Mouse (Mus musculus): ENCODE data around the gene Supt3. TPM values are rescaled to one million over a fixed set of nuclear protein-coding genes. Genes with fewer than 3 reads are reported as not detected.

The Supt3 gene
- polyA plus RNA-seq, 1 experiment: 7.8 TPM

DNA sequence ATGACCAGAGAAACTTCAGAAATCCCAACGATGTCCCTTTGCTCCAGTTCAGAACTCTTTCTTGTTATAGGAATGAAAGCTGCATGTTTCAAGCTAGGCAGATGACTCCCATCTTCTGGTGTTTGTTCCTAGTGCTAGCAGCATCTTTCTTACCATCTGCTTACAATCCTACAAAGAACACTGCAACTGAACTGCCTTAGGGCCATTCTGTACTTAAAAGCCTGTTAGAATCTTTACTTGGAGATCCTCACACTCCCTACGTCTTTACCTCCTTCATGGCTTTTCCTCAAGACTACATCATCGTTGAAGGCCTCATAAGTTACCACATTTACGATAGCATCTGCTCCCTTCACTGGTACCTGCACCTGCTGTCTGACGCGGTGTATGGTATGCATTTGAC lies 86.2 kb downstream of the Supt3 start:
- no peak for DNase-seq
- Histone ChIP-seq H3K4me1 (ENCODE audit: control insufficient read depth, insufficient read depth, low read length) (no peaks in the 10 kb centered on the region), H3K27ac (ENCODE audit: insufficient read depth, low read length) (no peak overlapping the region), H3K4me3 (replicated peaks; ENCODE audit: insufficient read depth, low read depth, low read length) (no peak overlapping the region), H3K27me3 (ENCODE audit: control insufficient read depth, insufficient read depth, low read length) (no peaks in the 10 kb centered on the region)
- TF ChIP-seq POLR2A (IDR thresholded peaks at IDR 0.05; ENCODE audit: borderline replicate concordance, insufficient read depth, low read length) (no peak), CTCF (IDR thresholded peaks at IDR 0.05; ENCODE audit: borderline replicate concordance, insufficient read depth, low read depth, low read length) (no peak)
- 95% methylated on average over 6 of the region's 6 CpGs for WGBS

GRCm38 (mm10) chr17:44893592-44893991 lies 116.6 kb downstream of the Supt3 start:
- H3K4me1 ChIP-seq (ENCODE audit: control insufficient read depth, insufficient read depth, low read length): no peaks in the 10 kb centered on the region
- H3K27me3 ChIP-seq (ENCODE audit: control insufficient read depth, insufficient read depth, low read length): no peaks in the 10 kb centered on the region
- no peak overlapping the region for H3K4me3 ChIP-seq (replicated peaks; ENCODE audit: insufficient read depth, low read depth, low read length)
- 81% methylated on average over 1 of the region's 1 CpGs for WGBS
- TF ChIP-seq POLR2A (IDR thresholded peaks at IDR 0.05; ENCODE audit: borderline replicate concordance, insufficient read depth, low read length): no peak
- no peak for TF ChIP-seq CTCF (IDR thresholded peaks at IDR 0.05; ENCODE audit: borderline replicate concordance, insufficient read depth, low read depth, low read length)
- no peak for DNase-seq
- H3K27ac ChIP-seq (ENCODE audit: insufficient read depth, low read length): no peak overlapping the region

- Histone ChIP-seq H3K4me1 (ENCODE audit: control insufficient read depth, insufficient read depth, low read length) (no peaks in the 10 kb centered on the region), H3K27ac (ENCODE audit: insufficient read depth, low read length) (no peak overlapping the region), H3K27me3 (ENCODE audit: control insufficient read depth, insufficient read depth, low read length) (no peaks in the 10 kb centered on the region), H3K4me3 (replicated peaks; ENCODE audit: insufficient read depth, low read depth, low read length) (no peak overlapping the region)
- no peak for TF ChIP-seq POLR2A (IDR thresholded peaks at IDR 0.05; ENCODE audit: borderline replicate concordance, insufficient read depth, low read length)
- no peak for TF ChIP-seq CTCF (IDR thresholded peaks at IDR 0.05; ENCODE audit: borderline replicate concordance, insufficient read depth, low read depth, low read length)
- 61% methylated on average over 4 of the region's 4 CpGs for WGBS
- no peak for DNase-seq
Observed at GRCm38 (mm10) chr17:44943536-44944090, 166.7 kb downstream of the Supt3 start.

DNA sequence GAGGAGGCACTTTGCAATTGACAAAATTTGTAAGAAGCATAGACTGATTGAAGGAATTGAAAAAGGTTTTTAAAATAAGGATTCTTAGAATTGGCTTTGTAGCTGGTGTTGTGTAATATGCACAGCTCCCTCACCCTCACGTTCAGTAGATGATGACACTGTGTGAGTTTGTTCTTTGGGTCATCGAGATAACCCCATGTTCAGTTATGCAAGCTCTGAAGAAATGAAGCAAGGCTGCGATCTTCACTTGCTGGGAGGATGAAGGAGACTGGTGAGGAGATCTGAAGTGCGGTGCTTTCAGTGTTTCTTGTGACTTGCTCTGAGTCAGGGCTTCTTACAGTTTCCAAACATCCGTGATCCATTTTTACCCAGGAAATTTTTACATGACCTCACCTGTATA lies 168.4 kb downstream of the Supt3 start:
- TF ChIP-seq POLR2A (IDR thresholded peaks at IDR 0.05; ENCODE audit: borderline replicate concordance, insufficient read depth, low read length) (no peak), CTCF (IDR thresholded peaks at IDR 0.05; ENCODE audit: borderline replicate concordance, insufficient read depth, low read depth, low read length) (no peak)

DNA sequence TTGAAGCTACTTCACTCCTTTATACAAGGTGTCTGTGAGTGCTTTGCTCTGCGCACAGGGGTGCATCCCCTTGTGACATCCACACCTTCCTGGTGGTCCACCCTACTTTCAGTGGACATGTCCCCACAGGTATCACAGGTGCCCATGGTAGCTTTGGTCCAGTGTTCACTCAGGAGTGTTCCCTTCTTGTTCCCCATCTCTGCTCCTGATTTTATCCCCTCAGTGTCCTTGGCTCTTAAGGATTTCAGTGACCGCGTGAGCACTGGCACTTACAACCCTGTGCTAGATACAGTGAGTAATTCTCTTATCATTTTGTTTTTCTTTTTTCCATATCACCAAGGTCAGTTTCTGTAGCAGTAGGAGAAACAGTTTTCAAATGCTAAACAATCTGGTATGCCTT lies 171.4 kb downstream of the Supt3 start:
- WGBS: 95% methylated on average over 3 of the region's 3 CpGs
- Histone ChIP-seq H3K4me3 (replicated peaks; ENCODE audit: insufficient read depth, low read depth, low read length) (no peak overlapping the region), H3K4me1 (ENCODE audit: control insufficient read depth, insufficient read depth, low read length) (no peaks in the 10 kb centered on the region), H3K27me3 (ENCODE audit: control insufficient read depth, insufficient read depth, low read length) (no peaks in the 10 kb centered on the region), H3K27ac (ENCODE audit: insufficient read depth, low read length) (no peak overlapping the region)
- no peak for DNase-seq
- TF ChIP-seq POLR2A (IDR thresholded peaks at IDR 0.05; ENCODE audit: borderline replicate concordance, insufficient read depth, low read length) (no peak), CTCF (IDR thresholded peaks at IDR 0.05; ENCODE audit: borderline replicate concordance, insufficient read depth, low read depth, low read length) (no peak)

More for the DNA sequence above, 168.4 kb downstream of the Supt3 start:
- H3K4me1 ChIP-seq (ENCODE audit: control insufficient read depth, insufficient read depth, low read length): no peaks in the 10 kb centered on the region
- H3K4me3 ChIP-seq (replicated peaks; ENCODE audit: insufficient read depth, low read depth, low read length): no peak overlapping the region
- 95% methylated on average over 5 of the region's 5 CpGs for WGBS
- no peak for DNase-seq
- no peak overlapping the region for H3K27ac ChIP-seq (ENCODE audit: insufficient read depth, low read length)
- H3K27me3 ChIP-seq (ENCODE audit: control insufficient read depth, insufficient read depth, low read length): no peaks in the 10 kb centered on the region

GRCm38 (mm10) chr17:44956671-44957070 lies 179.7 kb downstream of the Supt3 start:
- DNase-seq: no peak
- TF ChIP-seq POLR2A (IDR thresholded peaks at IDR 0.05; ENCODE audit: borderline replicate concordance, insufficient read depth, low read length): no peak
- no peak for TF ChIP-seq CTCF (IDR thresholded peaks at IDR 0.05; ENCODE audit: borderline replicate concordance, insufficient read depth, low read depth, low read length)
- H3K27me3 ChIP-seq (ENCODE audit: control insufficient read depth, insufficient read depth, low read length): no peaks in the 10 kb centered on the region
- no peak overlapping the region for H3K27ac ChIP-seq (ENCODE audit: insufficient read depth, low read length)
- no peaks in the 10 kb centered on the region for H3K4me1 ChIP-seq (ENCODE audit: control insufficient read depth, insufficient read depth, low read length)
- 95% methylated on average over 2 of the region's 2 CpGs for WGBS
- no peak overlapping the region for H3K4me3 ChIP-seq (replicated peaks; ENCODE audit: insufficient read depth, low read depth, low read length)

GRCm38 (mm10) chr17:44963051-44963798 lies 186.3 kb downstream of the Supt3 start:
- DNase-seq: peak in 1 of 2 experiments; percentile 5
- Histone ChIP-seq H3K4me3 (replicated peaks; ENCODE audit: insufficient read depth, low read depth, low read length) (no peak overlapping the region), H3K27ac (ENCODE audit: insufficient read depth, low read length) (no peak overlapping the region), H3K27me3 (ENCODE audit: control insufficient read depth, insufficient read depth, low read length) (no peaks in the 10 kb centered on the region), H3K4me1 (ENCODE audit: control insufficient read depth, insufficient read depth, low read length) (no peaks in the 10 kb centered on the region)
- 57% methylated on average over 6 of the region's 6 CpGs for WGBS
- TF ChIP-seq CTCF (IDR thresholded peaks at IDR 0.05; ENCODE audit: borderline replicate concordance, insufficient read depth, low read depth, low read length) (no peak), POLR2A (IDR thresholded peaks at IDR 0.05; ENCODE audit: borderline replicate concordance, insufficient read depth, low read length) (no peak)

DNA sequence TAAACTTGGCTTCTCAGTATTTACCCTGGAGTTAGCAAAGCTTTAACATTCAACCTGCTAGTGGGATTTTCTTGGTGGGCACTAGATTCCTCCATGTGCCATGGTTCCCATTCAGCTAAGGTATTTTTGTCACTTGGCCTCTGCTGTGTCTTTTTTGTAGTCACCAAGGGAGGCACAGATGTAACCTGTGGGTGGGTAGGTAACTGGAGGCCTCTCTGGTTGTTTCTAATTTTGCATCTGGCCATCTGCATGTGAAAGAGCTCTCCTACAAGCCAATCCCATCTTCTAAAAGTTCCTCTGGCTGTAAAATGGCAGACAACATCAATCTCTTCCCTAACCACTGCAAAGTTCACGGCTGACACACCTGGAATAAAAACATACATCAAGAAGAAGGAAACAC lies 190.2 kb downstream of the Supt3 start:
- Histone ChIP-seq H3K27ac (ENCODE audit: insufficient read depth, low read length) (no peak overlapping the region), H3K4me3 (replicated peaks; ENCODE audit: insufficient read depth, low read depth, low read length) (no peak overlapping the region), H3K4me1 (ENCODE audit: control insufficient read depth, insufficient read depth, low read length) (no peaks in the 10 kb centered on the region), H3K27me3 (ENCODE audit: control insufficient read depth, insufficient read depth, low read length) (no peaks in the 10 kb centered on the region)
- no peak for DNase-seq
- no peak for TF ChIP-seq POLR2A (IDR thresholded peaks at IDR 0.05; ENCODE audit: borderline replicate concordance, insufficient read depth, low read length)
- TF ChIP-seq CTCF (IDR thresholded peaks at IDR 0.05; ENCODE audit: borderline replicate concordance, insufficient read depth, low read depth, low read length): no peak
- 98% methylated on average over 1 of the region's 1 CpGs for WGBS

All from cerebellum, adult 2 months (tissue).